ENCODE assay signal across 10 mouse cellular contexts in genomic region chr5:115437242-115437944, GRCm38 (mm10). TPM values are rescaled to one million over a fixed set of nuclear protein-coding genes. Genes with fewer than 3 reads are reported as not detected.
DNase-seq lines count a peak whose midpoint lies in the region; ATAC-seq and TF ChIP-seq lines count a peak whose summit lies in the region.
"Had no signal": no experiment of that assay in that cellular context is flagged by ENCODE, and none has a peak within 500 bp of the region (broad histone marks: within the 10 kb centered on the region; RNA-seq: fewer than 3 reads in every experiment).

No protein-coding gene starts in this region.

- no peaks in the 10 kb centered on the region; the same call in 1 of the 2 replicates for H3K36me3 ChIP-seq in testis, adult 2 months (ENCODE audit: control insufficient read depth, insufficient read depth, low read length)
- peaks cover 93% of the 10 kb centered on the region for H3K36me3 ChIP-seq in hindbrain, embryonic 10.5 days
- peaks cover 63% of the 10 kb centered on the region for H3K36me3 ChIP-seq in midbrain, embryonic 14.5 days (ENCODE audit: control insufficient read depth, insufficient read depth, low read length)
- H3K36me3 ChIP-seq in kidney, adult 2 months (ENCODE audit: control insufficient read depth, insufficient read depth, low read length) = no peaks in the 10 kb centered on the region

- peak overlapping the region; percentile 96 for H3K4me2 ChIP-seq in midbrain, embryonic 14.5 days (ENCODE audit: low read length)

- no peaks in the 10 kb centered on the region for H3K27me3 ChIP-seq in testis, adult 2 months (ENCODE audit: control insufficient read depth, insufficient read depth, low read length)
- no peaks in the 10 kb centered on the region for H3K27me3 ChIP-seq in hindbrain, embryonic 10.5 days (ENCODE audit: insufficient read depth, poor library complexity, severe bottlenecking)
- no peaks in the 10 kb centered on the region for H3K27me3 ChIP-seq in midbrain, embryonic 14.5 days (ENCODE audit: control insufficient read depth, insufficient read depth, low read length)
- H3K27me3 ChIP-seq in kidney, adult 2 months (replicated peaks; ENCODE audit: control insufficient read depth, insufficient read depth, low read length) = no peaks in the 10 kb centered on the region
- H3K27me3 ChIP-seq: Patski had no signal

- no peak for ATAC-seq in midbrain, embryonic 14.5 days (ENCODE audit: low FRiP score, low TSS enrichment)
- ATAC-seq: Patski had no signal

- H3K27ac ChIP-seq in testis, adult 2 months (ENCODE audit: control insufficient read depth, insufficient read depth, low read depth, low read length) = peak overlapping the region; percentile 68
- H3K27ac ChIP-seq in hindbrain, embryonic 10.5 days = peak overlapping the region; percentile 100
- H3K27ac ChIP-seq in midbrain, embryonic 14.5 days (replicated peaks; ENCODE audit: low read depth, low read length) = peak overlapping the region; percentile 100
- H3K27ac ChIP-seq in kidney, adult 2 months (ENCODE audit: insufficient read depth, low read depth, low read length) = no peak overlapping the region

- 37% methylated on average over 7 of the region's 7 CpGs for WGBS in hindbrain, embryonic 10.5 days
- WGBS in midbrain, embryonic 14.5 days = 11% methylated on average over 7 of the region's 7 CpGs
- WGBS in kidney, adult 2 months = 83% methylated on average over 7 of the region's 7 CpGs

- peaks cover 22% of the 10 kb centered on the region for H3K4me1 ChIP-seq in testis, adult 2 months (ENCODE audit: control insufficient read depth, insufficient read depth, low read length)
- peaks cover 92% of the 10 kb centered on the region for H3K4me1 ChIP-seq in hindbrain, embryonic 10.5 days (replicated peaks)
- peaks cover 69% of the 10 kb centered on the region for H3K4me1 ChIP-seq in midbrain, embryonic 14.5 days (ENCODE audit: control insufficient read depth, insufficient read depth, low read length)
- no peaks in the 10 kb centered on the region for H3K4me1 ChIP-seq in kidney, adult 2 months (ENCODE audit: control insufficient read depth, insufficient read depth, low read length)

- no peak for TF ChIP-seq CTCF in testis, adult 2 months (IDR thresholded peaks at IDR 0.05; ENCODE audit: control insufficient read depth, insufficient read depth, insufficient replicate concordance, low read depth, low read length)
- no peak for TF ChIP-seq CTCF in kidney, adult 2 months (conservative IDR thresholded peaks at IDR 0.05; ENCODE audit: insufficient read depth, insufficient read length, low read depth, low read length)

- no peak for DNase-seq in testis, postnatal 10 days (ENCODE audit: low spot score)
- DNase-seq in hindbrain, embryonic 10.5 days (ENCODE audit: low spot score) = no peak
- peak; percentile 43 for DNase-seq in midbrain, embryonic 14.5 days
- no peak for DNase-seq in adipocyte (ENCODE audit: low spot score)
- DNase-seq in frontal cortex, adult 2 months (ENCODE audit: extremely low spot score in 1 of 2, low spot score in 1 of 2) = no peak
- no peak for DNase-seq in kidney, adult 2 months
- DNase-seq: right cerebral cortex, adult 18-20 months; thymus, postnatal 25 days had no signal

- H3K4me3 ChIP-seq in testis, adult 2 months (ENCODE audit: control insufficient read depth, low read depth, low read length) = peak overlapping the region; percentile 91
- peak overlapping the region; percentile 100 for H3K4me3 ChIP-seq in hindbrain, embryonic 10.5 days
- H3K4me3 ChIP-seq in midbrain, embryonic 14.5 days (replicated peaks; ENCODE audit: low read depth, low read length) = peak overlapping the region; percentile 31
- H3K4me3 ChIP-seq in kidney, adult 2 months (ENCODE audit: insufficient read depth, low read depth, low read length) = no peak overlapping the region

- no peaks in the 10 kb centered on the region for H3K9me3 ChIP-seq in hindbrain, embryonic 10.5 days
- no peaks in the 10 kb centered on the region for H3K9me3 ChIP-seq in midbrain, embryonic 14.5 days (ENCODE audit: control insufficient read depth, low read length)

- H3K9ac ChIP-seq in midbrain, embryonic 14.5 days (replicated peaks; ENCODE audit: low read length) = peak overlapping the region; percentile 73

- no peak for TF ChIP-seq POLR2A in testis, adult 2 months (IDR thresholded peaks at IDR 0.05; ENCODE audit: control insufficient read depth, low read depth, low read length)
- no peak for TF ChIP-seq POLR2A in kidney, adult 2 months (IDR thresholded peaks at IDR 0.05; ENCODE audit: low read depth, low read length)

RNA-seq across cellular contexts. Expression of gene Msi1, which starts 8.0 kb away (rescaled TPM):
- polyA plus RNA-seq in testis, adult 2 months (2012; rRNA removed) = 61.9 and 63.9 TPM in 2 replicates
- polyA plus RNA-seq in hindbrain, embryonic 10.5 days (2016; fragmentation: Nextera tagmentation; extraction: Ambion mirVana) = 167 and 222 TPM in 2 replicates
- polyA plus RNA-seq in midbrain, embryonic 14.5 days (2014; fragmentation: Nextera tagmentation; extraction: Ambion mirVana) = 71.6 and 101 TPM in 2 replicates
- 58.3 and 61.5 TPM in 2 replicates for polyA plus RNA-seq in frontal cortex, adult 2 months (2012; rRNA removed)
- 2.0 and 2.5 TPM in 2 replicates for polyA plus RNA-seq in kidney, adult 2 months (2012; rRNA removed)

RNA-seq across cellular contexts. Expression of gene Pla2g1b, which starts 28.7 kb away (rescaled TPM):
- polyA plus RNA-seq in testis, adult 2 months (2012; rRNA removed) = 0.64 and 0.87 TPM in 2 replicates
- polyA plus RNA-seq in hindbrain, embryonic 10.5 days (2016; fragmentation: Nextera tagmentation; extraction: Ambion mirVana) = 0.51 TPM in 1 of 2 replicates, not detected in the other
- polyA plus RNA-seq in midbrain, embryonic 14.5 days (2014; fragmentation: Nextera tagmentation; extraction: Ambion mirVana) = not detected in 2 replicates
- not detected in 2 replicates for polyA plus RNA-seq in frontal cortex, adult 2 months (2012; rRNA removed)
- 0.74 TPM in 1 of 2 replicates, not detected in the other for polyA plus RNA-seq in kidney, adult 2 months (2012; rRNA removed)
- polyA plus RNA-seq: Patski had no signal

RNA-seq across cellular contexts. Expression of gene Sirt4, which starts 47.1 kb away (rescaled TPM):
- 34.6 and 38.4 TPM in 2 replicates for polyA plus RNA-seq in testis, adult 2 months (2012; rRNA removed)
- 17.2 and 17.3 TPM in 2 replicates for polyA plus RNA-seq in hindbrain, embryonic 10.5 days (2016; fragmentation: Nextera tagmentation; extraction: Ambion mirVana)
- polyA plus RNA-seq in midbrain, embryonic 14.5 days (2014; fragmentation: Nextera tagmentation; extraction: Ambion mirVana) = 23.8 and 25.9 TPM in 2 replicates
- 86.3 and 86.5 TPM in 2 replicates for polyA plus RNA-seq in frontal cortex, adult 2 months (2012; rRNA removed)
- 34.0 and 49.3 TPM in 2 replicates for polyA plus RNA-seq in kidney, adult 2 months (2012; rRNA removed)

Comparison
In these comparisons a context has a peak if more than half of its experiments do, and no peak if none do; other contexts are left out.
1. RNA of gene Msi1, which starts 8.0 kb away (polyA plus RNA-seq): 167 to 222 TPM in hindbrain, embryonic 10.5 days, 71.6 to 101 TPM in midbrain, embryonic 14.5 days, 61.9 to 63.9 TPM in testis, adult 2 months and 58.3 to 61.5 TPM in frontal cortex, adult 2 months; 2.0 to 2.5 TPM in kidney, adult 2 months; every median in the first group is over 10 times any median in the second.